Mouse (Mus musculus) lung, embryonic 14.5 days (tissue): ENCODE results near the gene Xpo1. TPM values are rescaled to one million over a fixed set of nuclear protein-coding genes. Genes with fewer than 3 reads are reported as not detected.
A peak's percentile ranks its signal among the peaks of the same experiment; 100 is the strongest.
"Not testable (repeated sequence)": the region's sequence is repeated elsewhere in the genome, so short reads cannot be mapped to it uniquely, and the experiment has no call there.

Experiments
- ATAC-seq: fragments of 200-750 bp; cut with Nextera tagmentation; 2 replicates; pipeline ENCODE4 v1.8.0; 2017; ENCODE audit warnings: mild to moderate bottlenecking, moderate TSS enrichment, moderate library complexity; ENCODE audit not compliant: insufficient read depth
- DNase-seq: peaks from one replicate; pipeline ENCODE4 v3.0.0-alpha.2; 2015
- H3K27ac ChIP-seq: fragments of 300-500 bp; sonication (generic); 2 replicates; pipeline ENCODE4 v1.5.1; 2014; ENCODE audit warnings: low read depth, mild to moderate bottlenecking, moderate library complexity
- H3K27me3 ChIP-seq: fragments of 300-500 bp; sonication (generic); 2 replicates; pipeline ENCODE4 v1.6.1; 2014; ENCODE audit warnings: low read length, control low read depth; ENCODE audit not compliant: insufficient read depth
- H3K36me3 ChIP-seq: fragments of 300-500 bp; sonication (generic); 2 replicates; pipeline ENCODE4 v1.6.1; 2014; ENCODE audit warnings: control low read depth; ENCODE audit not compliant: insufficient read depth
- H3K4me1 ChIP-seq: fragments of 300-500 bp; sonication (generic); 2 replicates; pipeline ENCODE4 v1.6.1; 2014; ENCODE audit warnings: antibody characterized with exemption, control low read depth; ENCODE audit not compliant: insufficient read depth
- H3K4me2 ChIP-seq: fragments of 300-500 bp; sonication (generic); 2 replicates; pipeline ENCODE4 v1.6.1; 2014; ENCODE audit warnings: mild to moderate bottlenecking
- H3K4me3 ChIP-seq: fragments of 300-500 bp; sonication (generic); 2 replicates; pipeline ENCODE4 v1.5.1; 2014; ENCODE audit warnings: low read depth, low read length
- H3K9ac ChIP-seq: fragments of 300-500 bp; sonication (generic); 2 replicates; pipeline ENCODE4 v1.6.1; 2014
- H3K9me3 ChIP-seq: fragments of 300-500 bp; sonication (generic); 2 replicates; pipeline ENCODE4 v1.6.1; 2016; ENCODE audit warnings: low read depth, low read length, control low read depth
- CTCF ChIP-seq: IDR thresholded peaks from 2 replicates; pipeline ENCODE4 v1.5.1; 2016; ENCODE audit warnings: antibody characterized with exemption, low read depth
- WGBS: fragments of 180-500 bp; shearing (Covaris S2); extraction: QIAGEN DNeasy Blood & Tissue Kit; methylation state at CpG from one replicate; pipeline ENCODE4 v1.1.7; 2014; 5-methylcytosine and 5-hydroxymethylcytosine counted together
- polyA plus RNA-seq: library from polyadenylated mRNA; unstranded; fragments of >200 nt; fragmentation: Nextera tagmentation; extraction: Ambion mirVana; gene quantifications from 2 replicates; pipeline ENCODE4 v1.2.1, GENCODE M21; 2014

The Xpo1 gene
- polyA plus RNA-seq, 1 experiment from 2014 or later, result 150 TPM

DNA sequence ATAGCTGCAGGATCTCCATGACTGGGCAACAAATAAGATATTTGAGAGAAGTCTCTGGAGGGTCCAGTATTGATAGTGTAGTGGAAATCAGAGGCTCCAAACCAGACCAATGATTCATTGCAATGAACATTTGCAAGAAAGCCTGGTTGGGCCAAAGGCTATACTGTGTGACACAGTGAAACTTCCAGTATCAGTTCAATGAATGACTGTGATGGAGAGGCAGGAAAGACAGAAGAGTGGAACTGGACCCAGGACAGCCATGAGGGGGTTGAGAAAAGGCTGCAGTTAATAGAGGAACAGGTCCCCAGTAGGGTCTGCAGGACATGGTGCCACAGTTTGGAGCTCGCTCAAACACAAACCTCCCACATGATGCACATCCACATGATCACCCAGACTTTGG is 44.1 kb downstream of the Xpo1 start:
- peaks cover 29% of the 10 kb centered on the region for H3K36me3 ChIP-seq
- 83% methylated on average over 1 of the region's 1 CpGs for WGBS
- ATAC-seq, result peak; percentile 11; the same call in 1 of the 2 replicates

DNA sequence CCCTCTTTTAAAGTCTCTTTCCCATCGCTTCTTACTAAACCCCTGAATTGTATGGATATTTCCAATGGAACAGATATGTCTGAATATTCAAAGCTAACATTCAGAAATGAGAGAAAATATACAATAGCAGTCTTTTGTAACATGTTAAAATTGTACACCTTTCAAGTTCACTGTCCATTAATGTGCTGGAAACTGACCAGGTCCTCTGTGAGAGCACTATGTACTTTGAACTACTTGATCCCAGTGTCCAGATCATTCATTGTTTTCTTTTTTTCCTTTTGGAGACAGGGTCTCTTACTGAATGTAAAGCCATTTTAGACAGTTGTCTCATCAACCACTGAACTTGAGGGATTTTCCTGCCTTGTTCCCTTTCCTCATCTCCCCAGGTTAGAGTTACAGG is 47.3 kb downstream of the Xpo1 start:
- Histone ChIP-seq H3K9ac (no peak overlapping the region), H3K4me1 (no peaks in the 10 kb centered on the region), H3K9me3 (no peaks in the 10 kb centered on the region), H3K27me3 (no peaks in the 10 kb centered on the region), H3K36me3 (no peaks in the 10 kb centered on the region), H3K4me2 (no peak overlapping the region), H3K4me3 (no peak overlapping the region), H3K27ac (no peak overlapping the region)
- ATAC-seq (no peak), DNase-seq (no peak)
- WGBS, result 65% methylated on average over 1 of the region's 1 CpGs
- TF ChIP-seq CTCF, result no peak

More for the DNA sequence above, 44.1 kb downstream of the Xpo1 start:
- no peak for DNase-seq
- H3K27ac ChIP-seq, result no peak overlapping the region
- H3K27me3 ChIP-seq, result no peaks in the 10 kb centered on the region
- H3K9me3 ChIP-seq, result no peaks in the 10 kb centered on the region
- no peaks in the 10 kb centered on the region for H3K4me1 ChIP-seq
- no peak overlapping the region for H3K4me2 ChIP-seq
- H3K4me3 ChIP-seq, result no peak overlapping the region
- no peak for TF ChIP-seq CTCF
- no peak overlapping the region for H3K9ac ChIP-seq

DNA sequence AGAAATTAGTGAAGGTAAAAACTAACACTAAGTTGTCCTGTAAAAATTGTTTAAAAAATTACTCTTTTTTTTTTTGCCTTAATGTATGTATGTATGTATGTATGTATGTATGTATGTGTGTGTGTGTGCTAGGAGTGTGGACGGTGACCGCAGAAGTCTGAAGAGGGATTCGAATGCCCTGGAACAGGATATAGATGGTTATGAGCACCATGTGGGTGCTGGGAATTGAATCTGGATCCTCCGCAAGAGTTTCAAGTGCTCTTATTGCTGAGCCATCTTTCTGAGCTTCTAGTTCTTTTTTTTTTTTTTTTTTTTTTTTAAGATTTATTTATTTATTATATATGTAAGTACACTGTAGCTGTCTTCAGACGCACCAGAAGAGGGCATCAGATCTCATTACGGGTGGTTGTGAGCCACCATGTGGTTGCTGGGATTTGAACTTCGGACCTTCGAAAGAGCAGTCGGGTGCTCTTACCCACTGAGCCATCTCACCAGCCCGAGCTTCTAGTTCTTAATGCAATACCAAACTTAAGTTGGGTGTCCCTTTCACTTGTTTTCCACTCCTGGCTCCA is 49.3 kb downstream of the Xpo1 start:
- not testable (repeated sequence) for H3K4me1 ChIP-seq, DNase-seq, H3K9me3 ChIP-seq, H3K36me3 ChIP-seq, H3K27me3 ChIP-seq, ATAC-seq
- WGBS, result 37% methylated on average over 10 of the region's 10 CpGs
- peak overlapping the region; percentile 95 for H3K4me3 ChIP-seq
- peak overlapping the region; percentile 66 for H3K4me2 ChIP-seq
- H3K9ac ChIP-seq, result peak overlapping the region; percentile 96; the same call in 1 of the 2 replicates
- peak overlapping the region; percentile 99 for H3K27ac ChIP-seq

DNA sequence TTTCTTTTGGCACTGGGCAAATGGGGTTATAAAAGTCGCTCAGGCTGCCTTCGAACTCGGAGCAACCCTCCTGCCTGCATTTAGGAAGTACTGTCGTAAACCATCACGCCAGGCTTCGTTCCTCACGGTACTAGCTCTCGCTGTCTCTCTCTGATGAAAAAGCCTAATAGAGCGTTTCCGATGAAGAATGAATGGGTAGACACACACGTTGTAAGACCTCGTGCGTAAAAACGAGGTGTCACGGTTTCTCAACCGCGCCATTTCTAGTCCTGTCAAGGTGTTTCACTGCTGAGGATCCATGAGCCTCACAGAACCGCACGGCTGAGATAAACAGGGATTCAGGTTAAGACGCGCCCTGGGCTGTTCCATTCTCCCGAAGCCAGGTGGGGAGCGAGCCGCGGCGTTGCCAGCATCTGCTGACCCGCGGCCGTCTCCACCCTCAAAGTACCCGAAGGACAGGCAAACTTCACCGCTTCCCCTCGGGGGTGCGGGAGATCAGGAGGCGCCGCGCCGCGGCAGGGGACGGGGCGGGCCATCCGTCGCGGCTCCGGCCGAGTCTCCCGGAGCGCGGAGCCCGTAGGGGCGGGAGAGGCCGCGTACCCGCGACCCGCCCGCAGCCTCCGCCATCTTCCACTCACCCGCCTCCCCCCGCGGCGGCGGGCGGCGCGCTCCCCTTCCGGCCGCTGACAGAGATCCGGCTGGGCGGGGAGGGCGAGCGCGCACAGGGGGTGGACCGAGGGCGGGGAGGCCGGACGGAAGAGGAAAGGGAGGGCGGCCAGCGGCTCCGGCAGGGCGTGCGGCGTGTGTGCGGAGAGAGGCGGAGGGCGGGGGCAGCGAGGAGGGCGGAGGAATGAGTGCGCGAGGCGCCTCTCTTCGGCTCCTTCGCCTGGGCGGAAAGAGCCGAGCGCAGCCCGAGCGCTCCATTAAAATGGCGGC is 50.1 kb downstream of the Xpo1 start:
- peak overlapping the region; percentile 99 for H3K27ac ChIP-seq
- DNase-seq (peak; percentile 96), ATAC-seq (peak; percentile 97)
- H3K9ac ChIP-seq, result peak overlapping the region; percentile 96
- no peaks in the 10 kb centered on the region for H3K27me3 ChIP-seq
- WGBS, result under 1% methylated on average over 72 of the region's 98 CpGs
- no peaks in the 10 kb centered on the region for H3K9me3 ChIP-seq
- peak overlapping the region; percentile 66 for H3K4me2 ChIP-seq
- H3K4me1 ChIP-seq, result peaks cover 3% of the 10 kb centered on the region; the same call in 1 of the 2 replicates
- H3K36me3 ChIP-seq, result 0 out of 2 replicates have a peak, but pooled peaks cover 4% of the 10 kb centered on the region
- no peak for TF ChIP-seq CTCF
- peak overlapping the region; percentile 95 for H3K4me3 ChIP-seq

DNA sequence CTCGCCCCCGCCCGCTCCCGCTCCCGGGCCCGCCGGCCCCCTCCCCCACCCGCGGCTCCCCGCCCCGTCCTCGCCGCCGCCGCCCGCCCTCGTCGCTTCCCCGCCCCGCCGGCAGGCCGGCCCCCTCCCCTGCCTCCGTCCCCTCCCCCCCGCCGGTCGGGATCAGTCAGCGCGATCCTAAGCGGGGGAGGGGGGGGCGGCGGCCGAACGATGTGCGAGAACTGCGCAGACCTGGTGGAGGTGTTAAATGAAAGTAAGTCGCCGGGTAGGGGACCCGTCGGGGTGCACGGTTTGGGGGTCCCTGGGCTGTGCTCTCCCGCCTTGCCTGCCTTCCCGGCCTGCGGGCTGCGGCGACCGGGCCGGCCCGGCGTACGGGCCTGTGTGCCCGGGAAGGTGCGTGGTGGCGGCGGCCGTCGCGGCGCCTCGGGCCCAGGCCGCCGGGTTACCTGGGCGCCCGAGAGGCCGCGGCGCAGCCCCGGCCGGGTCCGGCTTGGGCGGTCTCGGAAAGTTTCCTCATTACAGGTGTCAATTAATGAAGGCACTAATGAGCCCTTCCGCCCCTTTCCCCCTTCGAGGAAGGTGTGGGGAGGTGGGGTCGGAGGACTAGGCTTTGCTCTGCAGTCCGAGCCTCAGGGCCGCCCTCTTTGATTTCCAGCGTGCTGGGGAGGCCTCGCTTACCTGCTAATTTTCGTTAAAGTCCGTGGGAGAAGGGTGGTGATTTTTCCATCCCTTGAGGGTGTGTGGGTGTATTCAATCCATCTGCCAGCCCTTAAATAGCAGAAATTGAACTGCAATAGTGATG is 51.1 kb downstream of the Xpo1 start, which contains the start of gene Usp34:
TSS of gene Usp34 (plus strand) at position 132 of the 802 bp plus-strand sequence.
- TF ChIP-seq CTCF, result no peak
- peaks cover 8% of the 10 kb centered on the region; the same call in 1 of the 2 replicates for H3K36me3 ChIP-seq
- peak; percentile 60 for DNase-seq
- H3K4me3 ChIP-seq, result peak within 1 kb of the TSS; percentile 95
- no peaks in the 10 kb centered on the region for H3K9me3 ChIP-seq
- H3K9ac ChIP-seq, result peak within 1 kb of the TSS; percentile 96
- WGBS, result under 1% methylated on average over 50 of the region's 80 CpGs
- H3K4me1 ChIP-seq, result peaks cover 3% of the 10 kb centered on the region; the same call in 1 of the 2 replicates
- H3K27ac ChIP-seq, result peak within 1 kb of the TSS; percentile 99
- ATAC-seq, result peak; percentile 56
- peak within 1 kb of the TSS; percentile 66 for H3K4me2 ChIP-seq
- no peaks in the 10 kb centered on the region for H3K27me3 ChIP-seq

DNA sequence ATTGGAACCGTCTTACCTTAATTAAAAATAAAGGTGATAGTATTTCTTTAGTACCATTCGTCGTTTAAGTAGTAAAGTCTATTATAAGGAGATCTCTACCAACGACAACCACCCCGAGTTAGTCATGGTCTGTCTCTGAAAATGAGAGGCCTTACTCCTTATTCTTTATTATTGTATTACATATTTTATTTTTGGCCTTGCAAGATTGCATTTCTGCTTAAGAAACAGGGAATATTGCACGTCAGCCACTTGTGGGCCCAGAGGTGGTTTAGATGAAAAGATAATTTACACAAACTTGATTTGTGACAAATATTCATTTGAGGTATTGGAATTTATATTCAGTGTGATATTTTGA is 51.7 kb downstream of the Xpo1 start:
- ATAC-seq, result no peak
- no peak overlapping the region; the same call in 1 of the 2 replicates for H3K27ac ChIP-seq
- H3K36me3 ChIP-seq, result peaks cover 10% of the 10 kb centered on the region; the same call in 1 of the 2 replicates
- H3K9me3 ChIP-seq, result no peaks in the 10 kb centered on the region
- WGBS, result 1% methylated on average over 6 of the region's 6 CpGs
- peak overlapping the region; percentile 66 for H3K4me2 ChIP-seq
- DNase-seq, result no peak
- H3K9ac ChIP-seq, result peak overlapping the region; percentile 96
- peak overlapping the region; percentile 95 for H3K4me3 ChIP-seq
- H3K4me1 ChIP-seq, result peaks cover 3% of the 10 kb centered on the region; the same call in 1 of the 2 replicates
- no peaks in the 10 kb centered on the region for H3K27me3 ChIP-seq
- TF ChIP-seq CTCF, result no peak
